Mouse (Mus musculus) gastrocnemius, adult 8-10 months (tissue): ENCODE measurements around the gene Cryl1. TPM values are rescaled to one million over a fixed set of nuclear protein-coding genes. Genes with fewer than 3 reads are reported as not detected.

Experiments
- DNase-seq, 2 experiments: peaks; one replicate each; pipeline ENCODE4 v3.0.0; 2022; ENCODE audit warnings: low spot score in 2 of 2
- total RNA-seq, 4 experiments: library from RNA; stranded (reverse); gene quantifications; 2 replicates each; pipeline ENCODE4 v1.2.4; 2022

The Cryl1 gene
- total RNA-seq, 4 experiments from 2014 or later, result 5.1 to 6.3 (median 5.9) TPM

- no peak for DNase-seq
These were observed 163.1 kb downstream of the Cryl1 start for GRCm38 (mm10) chr14:57235276-57235675.

GRCm38 (mm10) chr14:57234711-57235110, 163.6 kb downstream of the Cryl1 start:
- DNase-seq, result no peak

- no peak for DNase-seq
These were observed 167.9 kb downstream of the Cryl1 start for GRCm38 (mm10) chr14:57230264-57231015.

Other genes with a start within 250 kb of the Cryl1 start
- 1 to 10 TPM; 3.1 to 5.1 (median 4.2) TPM for gene Ift88, start 25.5 kb upstream of the Cryl1 start, total RNA-seq
- gene Il17d, start 126.2 kb upstream of the Cryl1 start, total RNA-seq, result 1 to 10 TPM in 2 of 4 experiments, under 1 TPM in 2; 0.77 to 1.6 (median 1.1) TPM
- 10 to 100 TPM; 43.7 to 52.2 (median 47.1) TPM for gene Eef1akmt1, start 173.1 kb upstream of the Cryl1 start, total RNA-seq